Mouse (Mus musculus): ENCODE measurements around the gene Dennd2c.

The Dennd2c gene

GRCm38 (mm10) chr3:103107565-103108240, 5.3 kb downstream of the Dennd2c start:
- DNase-seq (ENCODE audit: low read depth, low spot score), result no peak

GRCm38 (mm10) chr3:103112216-103112615, 9.8 kb downstream of the Dennd2c start:
- no peak for DNase-seq (ENCODE audit: low read depth, low spot score)

- no peak for DNase-seq (ENCODE audit: low read depth, low spot score)
Observed at GRCm38 (mm10) chr3:103123636-103124035, 21.2 kb downstream of the Dennd2c start.

GRCm38 (mm10) chr3:103126138-103126537, 23.7 kb downstream of the Dennd2c start:
- no peak for DNase-seq (ENCODE audit: low read depth, low spot score)

DNA sequence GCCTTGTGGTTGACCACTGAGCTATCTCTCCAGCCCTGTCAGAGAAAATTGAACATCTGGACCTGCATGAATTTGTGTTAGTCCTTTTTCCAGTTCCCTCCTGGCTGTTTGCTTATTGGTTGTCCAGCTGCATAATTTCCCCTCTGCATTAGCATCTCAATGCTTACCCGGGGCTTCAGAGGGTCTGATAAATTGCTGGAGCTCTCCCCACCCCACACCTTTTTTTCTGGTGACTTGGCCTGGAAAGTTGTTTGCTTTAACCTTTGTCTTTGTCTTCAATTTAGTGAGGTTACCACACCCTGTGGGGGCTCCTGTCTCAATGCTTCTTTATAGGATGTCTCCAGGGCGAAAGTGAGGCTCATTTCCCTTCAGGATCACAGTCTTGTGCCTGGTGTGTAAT, 24.8 kb downstream of the Dennd2c start:
- DNase-seq (ENCODE audit: low read depth, low spot score), result no peak

DNA sequence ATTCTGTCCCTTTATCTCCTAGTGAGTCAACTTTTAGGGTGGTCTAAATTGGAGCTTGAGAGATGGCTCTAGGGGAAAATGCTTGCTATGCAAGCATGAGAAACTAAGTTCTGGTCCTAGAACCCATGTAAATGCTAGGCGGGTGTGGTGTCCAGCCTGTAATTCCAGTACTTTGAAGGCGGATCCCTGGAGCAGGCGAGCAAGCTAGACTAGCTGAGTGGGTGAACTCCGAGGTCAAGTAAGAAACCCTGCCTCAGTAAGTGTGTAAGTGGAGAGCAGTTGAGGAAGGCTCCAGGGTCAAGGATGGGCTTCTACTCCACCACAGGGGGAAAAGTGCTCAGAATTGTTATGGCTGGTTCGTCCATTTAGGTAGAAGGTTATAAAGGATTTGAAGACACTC, 25.3 kb downstream of the Dennd2c start:
- DNase-seq (ENCODE audit: low read depth, low spot score), result no peak

DNA sequence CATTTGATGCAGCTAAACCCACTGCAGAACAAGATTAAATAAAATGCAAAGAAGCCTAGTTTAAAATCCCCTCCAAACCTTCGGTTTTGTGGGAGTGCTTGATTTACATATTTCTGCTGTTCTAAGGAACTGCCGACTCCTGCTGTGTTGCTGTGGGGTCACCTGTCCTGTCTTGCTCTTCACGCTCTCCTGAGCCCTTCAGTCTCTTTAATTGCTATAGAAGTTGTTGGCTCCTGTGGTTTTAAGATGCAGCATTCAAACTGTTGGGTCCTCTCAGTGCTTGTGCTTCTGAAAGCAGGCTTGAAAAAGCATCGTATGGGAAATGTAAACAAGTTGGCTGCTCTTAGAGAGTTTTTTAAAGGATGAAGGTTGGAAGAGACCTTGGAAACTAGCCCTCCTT, 25.8 kb downstream of the Dennd2c start:
- DNase-seq (ENCODE audit: low read depth, low spot score), result no peak

DNA sequence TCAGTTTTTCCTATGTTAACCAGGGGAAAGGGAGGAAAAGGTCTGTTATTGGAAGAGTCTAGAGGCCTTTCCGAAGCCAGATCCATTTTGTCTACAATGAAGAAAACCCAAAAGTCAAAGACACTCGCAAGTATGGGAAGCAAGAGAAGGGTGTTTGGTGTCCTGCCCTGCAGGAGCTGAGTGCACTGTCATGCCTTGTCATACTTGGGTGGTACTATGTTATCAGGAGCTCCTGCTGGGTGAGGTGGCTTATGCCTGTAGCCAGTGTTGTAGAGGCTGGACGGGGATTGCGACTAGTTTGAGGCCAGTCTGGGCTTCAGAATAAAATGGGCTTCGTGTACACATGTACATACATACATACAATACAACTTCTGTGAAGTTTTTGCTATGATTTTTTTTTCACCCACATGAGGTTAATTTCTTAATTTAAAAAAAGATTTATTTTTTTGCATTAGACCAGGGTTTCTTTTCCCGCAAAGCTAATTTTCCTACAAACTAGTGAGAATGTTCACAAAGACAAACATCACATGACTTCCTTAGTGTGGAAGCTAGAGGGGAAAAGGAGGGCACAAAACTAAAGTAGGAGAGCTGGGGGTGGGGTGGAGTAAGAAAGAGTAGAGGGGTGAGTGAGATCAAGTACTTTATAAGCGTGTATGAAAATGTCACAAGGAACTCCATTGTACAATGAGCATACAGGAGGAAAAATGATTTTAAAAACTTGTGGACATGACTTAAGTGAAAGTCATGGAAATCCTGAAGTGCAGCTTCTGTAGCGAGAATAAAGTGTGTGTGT, 27.2 kb downstream of the Dennd2c start:
- no peak for DNase-seq (ENCODE audit: low read depth, low spot score)

DNA sequence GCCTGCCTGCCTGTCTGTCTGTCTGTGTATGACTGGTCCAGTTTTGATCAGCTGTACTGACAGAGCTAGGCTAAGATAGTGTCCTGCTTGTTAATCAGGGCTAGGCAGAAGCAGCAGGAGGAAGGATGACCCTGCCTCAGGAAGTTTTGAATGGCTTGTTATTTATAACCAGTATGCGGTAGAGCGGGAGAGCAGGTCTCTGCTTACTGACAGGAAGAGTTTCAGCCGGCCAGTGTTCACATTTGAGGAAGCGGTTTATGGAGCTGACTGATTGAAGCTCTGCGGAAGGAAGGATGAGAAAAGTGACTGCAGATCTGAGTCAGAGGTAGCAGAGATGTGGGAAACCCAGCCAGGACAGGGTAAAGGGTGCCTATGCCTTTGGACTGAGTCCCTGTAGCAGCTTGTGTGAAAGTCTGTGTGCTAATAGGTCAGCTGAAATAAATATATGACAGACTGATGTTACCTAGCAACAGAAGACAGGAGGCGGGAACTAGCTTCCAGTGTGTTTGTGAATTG, 27.9 kb downstream of the Dennd2c start:
- DNase-seq (ENCODE audit: low read depth, low spot score), result peak; percentile 33

DNA sequence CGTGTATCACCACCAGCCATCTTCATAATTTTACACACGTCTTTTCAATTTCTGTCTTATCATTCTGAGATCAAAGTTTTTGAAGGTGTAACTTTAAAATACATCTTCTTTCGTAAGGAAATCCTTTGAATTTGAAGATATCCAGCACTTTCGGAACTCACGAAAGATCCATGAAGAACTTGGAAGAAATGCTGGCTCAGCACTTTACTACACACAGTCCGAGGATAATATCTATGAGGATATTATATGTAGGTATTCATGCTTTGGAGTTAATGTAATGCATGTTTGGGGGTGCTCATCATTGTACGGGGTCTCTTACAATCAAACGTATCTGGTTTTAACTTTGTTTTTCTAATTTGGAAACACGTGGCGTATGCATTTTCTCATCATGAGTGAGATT, 30.7 kb downstream of the Dennd2c start:
- no peak for DNase-seq (ENCODE audit: low read depth, low spot score)

DNA sequence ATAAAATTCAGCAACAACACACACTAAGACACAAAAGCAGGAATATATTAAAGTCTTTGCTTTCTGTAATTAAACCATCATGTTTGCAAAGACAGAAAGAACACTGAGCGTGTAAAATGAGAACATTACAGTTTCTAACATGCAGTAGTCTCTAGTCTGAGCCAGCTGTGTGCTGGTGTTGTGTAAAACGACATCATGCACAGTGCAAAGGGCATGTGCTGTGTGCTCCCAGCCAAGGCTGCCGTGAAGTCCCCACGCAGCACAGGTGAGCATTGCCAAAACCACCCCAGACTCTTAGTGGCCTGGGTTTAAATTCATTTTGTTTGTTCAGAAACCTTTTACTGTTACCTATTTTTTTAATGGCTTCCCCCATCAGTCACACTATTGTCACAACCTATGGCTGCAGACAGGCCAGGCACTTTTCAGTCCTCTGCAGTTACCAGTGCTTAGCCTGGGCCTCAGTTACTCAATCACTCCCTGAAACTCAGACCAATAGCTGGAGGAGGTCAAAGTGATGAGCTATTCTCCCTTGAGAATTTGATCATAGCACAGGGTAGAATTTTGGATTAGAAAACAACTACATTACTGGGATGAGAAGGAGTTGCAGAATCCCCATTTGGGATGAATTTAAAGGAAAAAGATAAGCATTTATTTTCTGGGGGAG, 34.1 kb downstream of the Dennd2c start:
- DNase-seq (ENCODE audit: low read depth, low spot score), result no peak

- DNase-seq (ENCODE audit: low read depth, low spot score), result no peak
Observed at GRCm38 (mm10) chr3:103139047-103139446, 36.6 kb downstream of the Dennd2c start.

DNA sequence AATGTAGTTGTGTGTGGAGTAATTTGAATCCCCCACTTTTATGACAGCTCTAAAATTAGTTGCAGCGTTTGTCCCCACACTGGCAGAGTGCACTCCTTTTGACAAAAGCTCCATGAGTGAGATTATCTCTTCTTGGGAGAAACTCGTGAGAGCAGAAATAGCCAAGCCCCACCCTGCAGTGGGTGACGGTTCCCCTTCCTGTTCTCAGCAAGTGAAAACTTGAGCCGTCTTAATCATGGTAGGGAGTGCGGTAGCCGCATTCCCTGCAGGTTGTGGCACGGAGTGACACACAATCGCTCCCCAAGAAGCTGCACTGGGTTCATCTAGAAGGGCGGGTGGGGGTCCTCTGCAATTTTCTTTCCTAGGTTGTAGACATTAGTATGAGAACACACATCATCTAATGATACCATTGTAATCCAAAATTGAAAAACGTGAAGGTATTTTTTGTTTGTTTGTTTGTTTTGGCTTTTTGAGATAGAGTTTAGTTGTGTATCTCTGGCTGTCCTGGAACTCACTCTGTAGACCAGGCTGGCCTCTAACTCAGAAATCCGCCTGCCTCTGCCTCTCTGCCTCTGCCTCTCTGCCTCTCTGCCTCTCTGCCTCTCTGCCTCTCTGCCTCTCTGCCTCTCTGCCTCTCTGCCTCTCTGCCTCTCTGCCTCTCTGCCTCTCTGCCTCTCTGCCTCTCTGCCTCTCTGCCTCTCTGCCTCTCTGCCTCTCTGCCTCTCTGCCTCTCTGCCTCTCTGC, 37.9 kb downstream of the Dennd2c start:
- peak; percentile 15 for DNase-seq (ENCODE audit: low read depth, low spot score)

DNA sequence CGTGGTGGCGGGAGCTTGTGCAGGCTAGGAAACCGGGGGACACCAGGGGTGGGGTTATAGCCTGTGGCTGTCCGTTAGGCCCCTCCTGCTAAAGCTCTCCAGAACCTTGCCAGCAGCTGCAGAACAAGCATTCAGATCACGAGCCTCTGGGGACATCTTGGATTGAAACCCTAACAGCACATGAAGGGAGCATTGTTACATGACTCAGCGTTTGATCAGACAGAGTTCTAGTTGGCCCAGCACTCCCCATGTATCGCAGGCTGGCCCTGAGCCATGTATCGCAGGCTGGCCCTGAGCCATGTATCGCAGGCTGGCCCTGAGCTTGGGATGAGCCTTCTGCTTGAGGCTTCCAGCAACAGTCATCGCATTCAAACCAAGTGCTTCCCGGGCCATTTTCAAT, 38.9 kb downstream of the Dennd2c start:
- no peak for DNase-seq (ENCODE audit: low read depth, low spot score)

GRCm38 (mm10) chr3:103142366-103142765, 40.0 kb downstream of the Dennd2c start:
- no peak for DNase-seq (ENCODE audit: low read depth, low spot score)

GRCm38 (mm10) chr3:103145336-103145735, 42.9 kb downstream of the Dennd2c start:
- no peak for DNase-seq (ENCODE audit: low read depth, low spot score)

DNA sequence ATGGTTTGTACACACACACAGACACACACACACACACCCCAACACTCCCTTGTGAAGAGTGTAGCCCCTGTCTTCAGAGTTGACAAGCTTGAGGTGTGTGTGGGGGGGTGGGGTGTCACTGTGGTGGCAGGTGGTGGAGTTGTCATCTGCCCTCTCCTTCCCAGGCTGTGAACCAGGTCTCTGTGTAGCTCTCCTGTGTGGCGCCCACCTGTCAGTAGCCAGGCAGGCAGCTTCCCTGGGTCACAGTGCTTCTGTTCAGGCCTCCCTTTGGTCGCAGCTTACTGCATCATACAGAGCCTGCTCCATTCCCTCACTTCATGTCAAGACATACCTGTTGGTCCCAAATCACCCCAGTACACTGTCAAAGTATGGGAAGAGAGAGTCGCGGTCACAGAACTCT, 43.4 kb downstream of the Dennd2c start:
- no peak for DNase-seq (ENCODE audit: low read depth, low spot score)

DNA sequence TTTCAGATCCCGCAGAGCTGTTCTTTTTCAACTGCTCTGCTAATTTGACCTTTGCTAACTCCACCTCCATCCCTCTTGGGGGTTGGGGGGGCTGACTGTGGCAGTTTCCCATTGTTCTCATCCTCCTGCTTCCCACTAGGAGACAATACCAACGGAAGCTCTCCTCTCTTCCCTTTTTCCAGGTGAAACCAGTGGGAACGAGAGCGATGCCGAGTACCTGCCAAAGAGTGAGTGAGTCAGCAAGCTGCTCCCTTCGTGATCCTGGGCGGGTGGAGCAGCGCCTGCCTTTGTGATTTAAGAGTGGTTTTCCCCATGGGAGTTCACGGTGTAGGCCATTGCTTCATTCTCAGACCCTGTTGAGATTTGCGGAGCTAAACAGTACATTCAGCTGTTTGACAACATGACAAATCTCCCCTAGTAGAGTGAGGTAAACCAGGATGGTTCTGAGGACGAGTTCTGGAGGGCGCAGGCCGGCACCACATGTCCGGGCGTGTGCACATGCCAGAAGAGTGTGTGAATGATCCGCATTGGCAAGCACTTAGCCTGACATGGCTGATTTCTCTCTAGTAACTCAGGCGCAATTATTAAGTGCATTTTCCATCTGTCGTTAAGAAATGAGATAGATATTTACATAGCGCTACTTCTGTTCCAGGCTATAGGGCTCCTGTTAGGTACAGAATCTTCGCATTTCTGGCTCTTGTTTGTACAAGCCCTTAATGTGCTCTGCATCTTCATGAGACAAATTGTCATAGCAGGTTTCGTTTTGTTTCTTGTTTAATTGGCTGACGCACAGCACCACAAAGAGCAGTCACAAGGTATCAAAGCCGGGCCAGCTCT, 44.1 kb downstream of the Dennd2c start:
- no peak for DNase-seq (ENCODE audit: low read depth, low spot score)

- DNase-seq (ENCODE audit: low read depth, low spot score), result no peak
Observed at GRCm38 (mm10) chr3:103147775-103148174, 45.4 kb downstream of the Dennd2c start.

GRCm38 (mm10) chr3:103148941-103149340, 46.5 kb downstream of the Dennd2c start:
- no peak for DNase-seq (ENCODE audit: low read depth, low spot score)

DNA sequence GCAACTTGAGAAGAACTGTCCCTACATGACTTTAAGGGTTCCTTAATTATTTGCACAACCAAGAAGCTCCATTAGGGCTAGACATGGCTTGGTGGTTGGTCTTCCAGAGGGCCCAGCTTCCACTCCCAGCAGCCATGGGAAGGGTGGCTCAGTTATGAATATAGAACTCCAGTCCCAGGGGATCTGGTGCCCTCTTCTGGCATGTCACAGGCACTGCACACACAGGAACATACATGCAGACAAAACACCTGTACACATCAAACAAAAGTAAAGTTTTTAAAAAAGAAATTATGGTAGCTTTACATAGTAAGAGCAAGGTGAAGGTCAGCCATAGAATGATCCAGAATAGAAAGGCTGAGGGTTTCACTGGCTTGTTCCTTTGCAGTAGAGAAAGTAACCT, 51.4 kb downstream of the Dennd2c start:
- peak; percentile 21 for DNase-seq (ENCODE audit: low read depth, low spot score)

Data from CD4-positive, CD25-positive, alpha-beta regulatory T cell, adult 2 months (primary cell).